Mouse (Mus musculus) intestine, postnatal 0 days (tissue): ENCODE measurements around the gene Abat. TPM values are rescaled to one million over a fixed set of nuclear protein-coding genes. Genes with fewer than 3 reads are reported as not detected.
A peak's percentile ranks its signal among the peaks of the same experiment; 100 is the strongest.

Source experiments
- ATAC-seq: fragments of 200-750 bp; cut with Nextera tagmentation; 2 replicates; pipeline ENCODE4 v1.8.0; 2017; ENCODE audit warnings: mild to moderate bottlenecking, moderate TSS enrichment, moderate library complexity
- H3K27ac ChIP-seq: fragments of 300-500 bp; sonication (generic); 2 replicates; pipeline ENCODE4 v1.5.1; 2014; ENCODE audit warnings: mild to moderate bottlenecking, low read depth, low read length, moderate library complexity
- H3K27me3 ChIP-seq: fragments of 300-500 bp; sonication (generic); replicated peaks from 2 replicates; pipeline ENCODE4 v1.6.1; 2014; ENCODE audit warnings: low read length, mixed read lengths; ENCODE audit not compliant: control insufficient read depth, insufficient read depth
- H3K36me3 ChIP-seq: fragments of 300-500 bp; sonication (generic); 2 replicates; pipeline ENCODE4 v1.6.1; 2014; ENCODE audit warnings: mild to moderate bottlenecking, moderate library complexity; ENCODE audit not compliant: control insufficient read depth, insufficient read depth
- H3K4me1 ChIP-seq: fragments of 300-500 bp; sonication (generic); replicated peaks from 2 replicates; pipeline ENCODE4 v1.6.1; 2014; ENCODE audit warnings: antibody characterized with exemption, low read length, mixed read lengths; ENCODE audit not compliant: control insufficient read depth, insufficient read depth
- H3K4me2 ChIP-seq: fragments of 300-500 bp; sonication (generic); replicated peaks from 2 replicates; pipeline ENCODE4 v1.6.1; 2014; ENCODE audit warnings: low read depth, mild to moderate bottlenecking, moderate library complexity
- H3K4me3 ChIP-seq: fragments of 300-500 bp; sonication (generic); 2 replicates; pipeline ENCODE4 v1.5.1; 2014; ENCODE audit warnings: low read depth, low read length
- H3K9ac ChIP-seq: fragments of 300-500 bp; sonication (generic); 2 replicates; pipeline ENCODE4 v1.6.1; 2014; ENCODE audit warnings: mild to moderate bottlenecking, low read depth, low read length
- H3K9me3 ChIP-seq: fragments of 300-500 bp; sonication (generic); 2 replicates; pipeline ENCODE4 v1.6.1; 2016; ENCODE audit warnings: mixed run types; ENCODE audit not compliant: control insufficient read depth
- CTCF ChIP-seq: sonication (generic); IDR thresholded peaks from 2 replicates; pipeline ENCODE4 v1.5.1; 2016; ENCODE audit warnings: low read depth, mild to moderate bottlenecking, control low read depth, antibody characterized with exemption, moderate library complexity
- WGBS: fragments of 180-500 bp; shearing (Covaris S2); extraction: QIAGEN DNeasy Blood & Tissue Kit; methylation state at CpG from one replicate; pipeline ENCODE4 v1.1.7; 2014; 5-methylcytosine and 5-hydroxymethylcytosine counted together
- polyA plus RNA-seq: library from polyadenylated mRNA; unstranded; fragments of >200 nt; fragmentation: Nextera tagmentation; extraction: Ambion mirVana; gene quantifications from 2 replicates; pipeline ENCODE4 v1.2.1, GENCODE M21; 2015

Gene Abat
- polyA plus RNA-seq, 1 experiment from 2014 or later: 30.8 TPM

- H3K27ac ChIP-seq: 0 out of 2 replicates have a peak overlapping the region, but pooled peaks have one; percentile 47
- peak overlapping the region; percentile 45 for H3K4me2 ChIP-seq
- H3K36me3 ChIP-seq: no peaks in the 10 kb centered on the region
- ATAC-seq: peak; percentile 74
- WGBS: 35% methylated on average over 7 of the region's 7 CpGs
- H3K4me1 ChIP-seq: peaks cover 15% of the 10 kb centered on the region; the same call in 1 of the 2 replicates
- no peaks in the 10 kb centered on the region for H3K9me3 ChIP-seq
- H3K4me3 ChIP-seq: no peak overlapping the region
- H3K9ac ChIP-seq: no peak overlapping the region
- no peaks in the 10 kb centered on the region for H3K27me3 ChIP-seq
- no peak for TF ChIP-seq CTCF
Observed at GRCm38 (mm10) chr16:8525877-8526276, 12.6 kb downstream of the Abat start.

- ATAC-seq: no peak
- no peak overlapping the region for H3K9ac ChIP-seq
Observed at GRCm38 (mm10) chr16:8529389-8529788, 16.2 kb downstream of the Abat start.

GRCm38 (mm10) chr16:8530018-8530417 is 16.8 kb downstream of the Abat start:
- no peak overlapping the region for H3K9ac ChIP-seq
- H3K4me3 ChIP-seq: no peak overlapping the region
- WGBS: 83% methylated on average over 14 of the region's 14 CpGs
- H3K27me3 ChIP-seq: no peaks in the 10 kb centered on the region
- TF ChIP-seq CTCF: no peak
- H3K4me2 ChIP-seq: no peak overlapping the region
- 0 out of 2 replicates have a peak, but pooled peaks cover 5% of the 10 kb centered on the region for H3K4me1 ChIP-seq
- peaks cover 4% of the 10 kb centered on the region; the same call in 1 of the 2 replicates for H3K36me3 ChIP-seq
- H3K9me3 ChIP-seq: no peaks in the 10 kb centered on the region
- no peak for ATAC-seq
- H3K27ac ChIP-seq: no peak overlapping the region

More at GRCm38 (mm10) chr16:8529389-8529788, 16.2 kb downstream of the Abat start:
- no peak for TF ChIP-seq CTCF
- 89% methylated on average over 1 of the region's 1 CpGs for WGBS
- peaks cover 4% of the 10 kb centered on the region; the same call in 1 of the 2 replicates for H3K36me3 ChIP-seq
- H3K4me1 ChIP-seq: 0 out of 2 replicates have a peak, but pooled peaks cover 5% of the 10 kb centered on the region
- no peak overlapping the region for H3K4me2 ChIP-seq
- H3K27me3 ChIP-seq: no peaks in the 10 kb centered on the region
- H3K9me3 ChIP-seq: no peaks in the 10 kb centered on the region
- H3K27ac ChIP-seq: no peak overlapping the region
- H3K4me3 ChIP-seq: no peak overlapping the region

GRCm38 (mm10) chr16:8532461-8532860 is 19.2 kb downstream of the Abat start:
- no peak overlapping the region for H3K27ac ChIP-seq
- 88% methylated on average over 9 of the region's 9 CpGs for WGBS
- H3K4me2 ChIP-seq: no peak overlapping the region
- no peaks in the 10 kb centered on the region for H3K27me3 ChIP-seq
- H3K9me3 ChIP-seq: no peaks in the 10 kb centered on the region
- no peak for ATAC-seq
- no peak for TF ChIP-seq CTCF
- H3K4me3 ChIP-seq: no peak overlapping the region
- 0 out of 2 replicates have a peak, but pooled peaks cover 3% of the 10 kb centered on the region for H3K4me1 ChIP-seq
- peaks cover 4% of the 10 kb centered on the region; the same call in 1 of the 2 replicates for H3K36me3 ChIP-seq
- no peak overlapping the region for H3K9ac ChIP-seq

- H3K9ac ChIP-seq: no peak overlapping the region
- WGBS: 76% methylated on average over 7 of the region's 7 CpGs
- peaks cover 4% of the 10 kb centered on the region; the same call in 1 of the 2 replicates for H3K36me3 ChIP-seq
- H3K9me3 ChIP-seq: no peaks in the 10 kb centered on the region
- TF ChIP-seq CTCF: peak; percentile 18; the same call in 1 of the 2 replicates
- no peak overlapping the region for H3K4me2 ChIP-seq
- H3K27me3 ChIP-seq: no peaks in the 10 kb centered on the region
- ATAC-seq: no peak
- no peak overlapping the region for H3K4me3 ChIP-seq
- H3K4me1 ChIP-seq: 0 out of 2 replicates have a peak, but pooled peaks cover 3% of the 10 kb centered on the region
- H3K27ac ChIP-seq: no peak overlapping the region
Observed at GRCm38 (mm10) chr16:8532894-8533293, 19.7 kb downstream of the Abat start.

- no peaks in the 10 kb centered on the region for H3K27me3 ChIP-seq
Observed at GRCm38 (mm10) chr16:8533477-8533876, 20.2 kb downstream of the Abat start.

More at GRCm38 (mm10) chr16:8533477-8533876, 20.2 kb downstream of the Abat start:
- Histone ChIP-seq H3K4me3 (no peak overlapping the region), H3K4me2 (no peak overlapping the region), H3K27ac (no peak overlapping the region), H3K36me3 (peaks cover 4% of the 10 kb centered on the region; the same call in 1 of the 2 replicates), H3K4me1 (0 out of 2 replicates have a peak, but pooled peaks cover 3% of the 10 kb centered on the region), H3K9ac (no peak overlapping the region), H3K9me3 (no peaks in the 10 kb centered on the region)
- WGBS: 89% methylated on average over 6 of the region's 6 CpGs
- ATAC-seq: no peak
- TF ChIP-seq CTCF: no peak
